Mouse (Mus musculus) MEL (cell line): ENCODE data around the gene Serf1. TPM values are rescaled to one million over a fixed set of nuclear protein-coding genes. Genes with fewer than 3 reads are reported as not detected.

Source experiments
- polyA plus RNA-seq, 2 experiments: library from polyadenylated mRNA; stranded (reverse) in 1 of 2; unstranded in 1 of 2; fragments of >175 nt in 1 of 2; fragments of >200 nt in 1 of 2; gene quantifications; 2 replicates each; pipeline versions ENCODE4 v1.2.1 to v1.2.4; 2012; ENCODE audit warnings: low replicate concordance in 2 of 2, low read depth in 1 of 2; ENCODE audit not compliant: insufficient read length in 2 of 2, insufficient read depth in 1 of 2, missing spikeins in 1 of 2
- total RNA-seq: library from RNA; depleted of rRNA; stranded (reverse); fragments of 300-350 nt; gene quantifications from 2 replicates; pipeline ENCODE4 v1.2.3, GENCODE M21; 2012; rRNA removed

Gene Serf1
- total and polyA plus RNA-seq, 3 experiments, result 36.8 to 57.6 TPM; not detected in 1

Other genes with a start within 250 kb of the Serf1 start
- gene Cartpt, start 206.9 kb upstream of the Serf1 start, total RNA-seq, result not detected in 2 replicates
- gene Cartpt, start 206.9 kb upstream of the Serf1 start, polyA plus RNA-seq, result not detected
- 20.5 and 22.6 TPM in 2 replicates for gene Mccc2, start 92.4 kb upstream of the Serf1 start, total RNA-seq
- gene Mccc2, start 92.4 kb upstream of the Serf1 start, polyA plus RNA-seq, result 10 to 100 TPM in 1 of 2 experiments, not detected in 1; 28.7 TPM
- 23.3 and 27.2 TPM in 2 replicates for gene Bdp1, start 3.9 kb upstream of the Serf1 start, total RNA-seq
- 10 to 100 TPM; 19.7 to 73.2 TPM for gene Bdp1, start 3.9 kb upstream of the Serf1 start, polyA plus RNA-seq
- 47.5 and 49.0 TPM in 2 replicates for gene Smn1, start 16.8 kb downstream of the Serf1 start, total RNA-seq
- gene Smn1, start 16.8 kb downstream of the Serf1 start, polyA plus RNA-seq, result 100 to 1,000 TPM in 1 of 2 experiments, not detected in 1; 124 TPM
- 2.4 and 2.5 TPM in 2 replicates for gene Naip2, start 94.1 kb downstream of the Serf1 start, total RNA-seq
- gene Naip2, start 94.1 kb downstream of the Serf1 start, polyA plus RNA-seq, result 1 to 10 TPM in 1 of 2 experiments, not detected in 1; 4.0 TPM
- under 0.01 and 0.07 TPM in 2 replicates for gene Naip5, start 138.3 kb downstream of the Serf1 start, total RNA-seq
- gene Naip5, start 138.3 kb downstream of the Serf1 start, polyA plus RNA-seq, result under 1 TPM in 1 of 2 experiments, not detected in 1; 0.29 TPM
- gene Naip6, start 209.7 kb downstream of the Serf1 start, total RNA-seq, result 0.10 and 0.12 TPM in 2 replicates
- under 1 TPM in 1 of 2 experiments, not detected in 1; 0.78 TPM for gene Naip6, start 209.7 kb downstream of the Serf1 start, polyA plus RNA-seq